10 mouse cellular contexts compared by ENCODE assay signal in the genomic region with DNA sequence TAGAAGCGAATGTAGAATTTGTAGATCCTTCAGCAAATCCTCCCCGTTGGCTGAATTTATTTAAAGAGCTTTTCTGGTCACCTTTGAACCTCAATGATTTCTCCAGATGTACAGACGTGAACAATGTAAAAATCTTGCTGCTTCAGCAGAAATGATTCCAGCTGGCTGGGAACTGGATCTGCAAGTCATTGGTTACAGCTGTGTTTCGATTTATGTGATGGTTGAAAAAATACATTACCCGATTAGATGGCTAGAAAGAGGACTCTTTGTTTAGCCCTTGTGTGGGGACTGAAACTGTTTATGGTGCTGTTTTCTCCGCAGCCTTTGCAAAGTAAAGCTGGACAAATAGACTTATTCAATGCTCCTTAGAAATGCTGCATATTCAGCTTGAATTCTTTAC. TPM values are rescaled to one million over a fixed set of nuclear protein-coding genes. Genes with fewer than 3 reads are reported as not detected.
DNase-seq lines count a peak whose midpoint lies in the region; ATAC-seq lines count a peak whose summit lies in the region.
"Had no signal": no experiment of that assay in that cellular context is flagged by ENCODE, and none has a peak within 500 bp of the region (broad histone marks: within the 10 kb centered on the region; RNA-seq: fewer than 3 reads in every experiment).

No protein-coding gene starts in this region.

- no peak for ATAC-seq in heart, embryonic 13.5 days (ENCODE audit: extremely low read depth, insufficient number of reproducible peaks, low FRiP score, low TSS enrichment)
- peak; percentile 64 for ATAC-seq in forebrain, embryonic 12.5 days (ENCODE audit: low FRiP score)
- ATAC-seq in limb, embryonic 13.5 days (ENCODE audit: low FRiP score, low read depth), result peak; percentile 94
- no peak for ATAC-seq in inflammation-experienced regulatory T-cells, adult 6 months

- H3K4me1 ChIP-seq in heart, embryonic 13.5 days, result no peaks in the 10 kb centered on the region
- no peaks in the 10 kb centered on the region for H3K4me1 ChIP-seq in heart, embryonic 10.5 days
- peaks cover 12% of the 10 kb centered on the region for H3K4me1 ChIP-seq in forebrain, embryonic 12.5 days
- peaks cover 13% of the 10 kb centered on the region; the same call in 1 of the 2 replicates for H3K4me1 ChIP-seq in limb, embryonic 13.5 days

- no peaks in the 10 kb centered on the region for H3K9me3 ChIP-seq in heart, embryonic 13.5 days
- no peaks in the 10 kb centered on the region for H3K9me3 ChIP-seq in heart, embryonic 10.5 days
- H3K9me3 ChIP-seq in forebrain, embryonic 12.5 days, result no peaks in the 10 kb centered on the region
- no peaks in the 10 kb centered on the region for H3K9me3 ChIP-seq in limb, embryonic 13.5 days

- no peak overlapping the region for H3K4me3 ChIP-seq in heart, embryonic 13.5 days
- H3K4me3 ChIP-seq in heart, embryonic 10.5 days, result no peak overlapping the region
- H3K4me3 ChIP-seq in forebrain, embryonic 12.5 days (replicated peaks), result no peak overlapping the region
- no peak overlapping the region for H3K4me3 ChIP-seq in limb, embryonic 13.5 days

- no peak overlapping the region for H3K9ac ChIP-seq in heart, embryonic 13.5 days
- no peak overlapping the region for H3K9ac ChIP-seq in forebrain, embryonic 12.5 days
- H3K9ac ChIP-seq in limb, embryonic 13.5 days, result no peak overlapping the region

- no peak for DNase-seq in heart, embryonic 10.5 days (ENCODE audit: low spot score)
- DNase-seq in NIH3T3 (ENCODE audit: low read depth), result peak; percentile 64
- no peak for DNase-seq in cerebellum, postnatal 10 days
- no peak for DNase-seq in spleen, postnatal 4 days (ENCODE audit: low spot score in 2 of 2)
- DNase-seq: spleen, adult 18-20 months had no signal

- H3K27me3 ChIP-seq in heart, embryonic 13.5 days (replicated peaks), result no peaks in the 10 kb centered on the region
- H3K27me3 ChIP-seq in heart, embryonic 10.5 days (ENCODE audit: insufficient read depth, poor library complexity, severe bottlenecking), result no peaks in the 10 kb centered on the region
- H3K27me3 ChIP-seq in forebrain, embryonic 12.5 days, result no peaks in the 10 kb centered on the region
- no peaks in the 10 kb centered on the region for H3K27me3 ChIP-seq in limb, embryonic 13.5 days

- WGBS in heart, embryonic 13.5 days, result 63% methylated on average over 6 of the region's 6 CpGs
- WGBS in heart, embryonic 10.5 days, result 71% methylated on average over 6 of the region's 6 CpGs
- 24% methylated on average over 6 of the region's 6 CpGs for WGBS in forebrain, embryonic 12.5 days
- 7% methylated on average over 6 of the region's 6 CpGs for WGBS in limb, embryonic 13.5 days

- 0 out of 2 replicates have a peak, but pooled peaks cover 3% of the 10 kb centered on the region for H3K36me3 ChIP-seq in heart, embryonic 13.5 days
- H3K36me3 ChIP-seq in heart, embryonic 10.5 days, result no peaks in the 10 kb centered on the region
- no peaks in the 10 kb centered on the region for H3K36me3 ChIP-seq in forebrain, embryonic 12.5 days (replicated peaks)
- no peaks in the 10 kb centered on the region for H3K36me3 ChIP-seq in limb, embryonic 13.5 days

- H3K4me2 ChIP-seq in heart, embryonic 13.5 days, result no peak overlapping the region
- no peak overlapping the region for H3K4me2 ChIP-seq in forebrain, embryonic 12.5 days
- H3K4me2 ChIP-seq in limb, embryonic 13.5 days (replicated peaks), result peak overlapping the region; percentile 30

- H3K27ac ChIP-seq in heart, embryonic 13.5 days (replicated peaks), result peak overlapping the region; percentile 41
- H3K27ac ChIP-seq in heart, embryonic 10.5 days, result no peak overlapping the region
- peak overlapping the region; percentile 75 for H3K27ac ChIP-seq in forebrain, embryonic 12.5 days
- H3K27ac ChIP-seq in limb, embryonic 13.5 days, result peak overlapping the region; percentile 63; the same call in 1 of the 2 replicates

RNA-seq across cellular contexts. Expression of gene Gm11146, which starts 34.6 kb away (rescaled TPM):
- polyA plus RNA-seq in heart, embryonic 13.5 days (2015; fragmentation: Nextera tagmentation; extraction: Ambion mirVana), result not detected in 2 replicates
- polyA plus RNA-seq in heart, embryonic 10.5 days (2016; fragmentation: Nextera tagmentation; extraction: Ambion mirVana), result not detected in 2 replicates
- not detected in 2 replicates for polyA plus RNA-seq in forebrain, embryonic 12.5 days (2016; fragmentation: Nextera tagmentation; extraction: Ambion mirVana)
- not detected in 2 replicates for polyA plus RNA-seq in limb, embryonic 13.5 days (2015; fragmentation: Nextera tagmentation; extraction: Ambion mirVana)
- not detected for polyA plus RNA-seq in inflammation-experienced regulatory T-cells, adult 6 months (2017; shearing (Covaris generic))
- polyA plus RNA-seq: liver, embryonic 16.5 days had no signal

Comparison
In these comparisons a context has a peak if more than half of its experiments do, and no peak if none do; other contexts are left out.
1. ATAC-seq: peak in forebrain, embryonic 12.5 days (single experiment) and limb, embryonic 13.5 days (single experiment); none in heart, embryonic 13.5 days (single experiment) and inflammation-experienced regulatory T-cells, adult 6 months (single experiment).